Mouse (Mus musculus) forebrain, embryonic 11.5 days (tissue): ENCODE results near the gene Hhat. TPM values are rescaled to one million over a fixed set of nuclear protein-coding genes. Genes with fewer than 3 reads are reported as not detected.

Source experiments
- ATAC-seq: fragments of 200-750 bp; cut with Nextera tagmentation; replicated peaks from 2 replicates; pipeline ENCODE4 v1.8.0; 2017; ENCODE audit warnings: moderate TSS enrichment; ENCODE audit not compliant: low FRiP score
- DNase-seq: peaks from one replicate; pipeline ENCODE4 v3.0.0-alpha.2; 2017; ENCODE audit warnings: low spot score
- H3K27ac ChIP-seq: fragments of 300-500 bp; sonication (generic); 2 replicates; pipeline ENCODE4 v1.5.1; 2014; ENCODE audit warnings: low read depth, low read length
- H3K27me3 ChIP-seq: fragments of 300-500 bp; sonication (generic); 2 replicates; pipeline ENCODE4 v1.6.1; 2014; ENCODE audit warnings: mild to moderate bottlenecking, low read length, mixed read lengths; ENCODE audit not compliant: control insufficient read depth, insufficient read depth
- H3K36me3 ChIP-seq: fragments of 300-500 bp; sonication (generic); 2 replicates; pipeline ENCODE4 v1.6.1; 2014; ENCODE audit warnings: mild to moderate bottlenecking, low read length, moderate library complexity, mixed read lengths; ENCODE audit not compliant: control insufficient read depth, insufficient read depth
- H3K4me1 ChIP-seq: fragments of 300-500 bp; sonication (generic); replicated peaks from 2 replicates; pipeline ENCODE4 v1.6.1; 2014; ENCODE audit warnings: low read length, mixed read lengths; ENCODE audit not compliant: control insufficient read depth, insufficient read depth
- H3K4me2 ChIP-seq: fragments of 300-500 bp; sonication (generic); 2 replicates; pipeline ENCODE4 v1.6.1; 2014; ENCODE audit warnings: low read depth, mild to moderate bottlenecking, low read length, moderate library complexity, mixed read lengths; ENCODE audit not compliant: severe bottlenecking
- H3K4me3 ChIP-seq: fragments of 300-500 bp; sonication (generic); 2 replicates; pipeline ENCODE4 v1.5.1; 2014; ENCODE audit warnings: low read depth, low read length
- H3K9ac ChIP-seq: fragments of 300-500 bp; sonication (generic); 2 replicates; pipeline ENCODE4 v1.6.1; 2014; ENCODE audit warnings: low read length
- H3K9me3 ChIP-seq: fragments of 300-500 bp; sonication (generic); 2 replicates; pipeline ENCODE4 v1.6.1; 2016; ENCODE audit warnings: low read length, mixed read lengths; ENCODE audit not compliant: control insufficient read depth
- WGBS: fragments of 180-500 bp; shearing (Covaris S2); extraction: QIAGEN DNeasy Blood & Tissue Kit; methylation state at CpG from one replicate; pipeline ENCODE4 v1.1.7; 2014; 5-methylcytosine and 5-hydroxymethylcytosine counted together
- polyA plus RNA-seq: library from polyadenylated mRNA; unstranded; fragments of >200 nt; fragmentation: Nextera tagmentation; extraction: Ambion mirVana; gene quantifications from 2 replicates; pipeline ENCODE4 v1.2.1, GENCODE M21; 2014

The Hhat gene
- polyA plus RNA-seq, 1 experiment from 2014 or later = 8.0 TPM

DNA sequence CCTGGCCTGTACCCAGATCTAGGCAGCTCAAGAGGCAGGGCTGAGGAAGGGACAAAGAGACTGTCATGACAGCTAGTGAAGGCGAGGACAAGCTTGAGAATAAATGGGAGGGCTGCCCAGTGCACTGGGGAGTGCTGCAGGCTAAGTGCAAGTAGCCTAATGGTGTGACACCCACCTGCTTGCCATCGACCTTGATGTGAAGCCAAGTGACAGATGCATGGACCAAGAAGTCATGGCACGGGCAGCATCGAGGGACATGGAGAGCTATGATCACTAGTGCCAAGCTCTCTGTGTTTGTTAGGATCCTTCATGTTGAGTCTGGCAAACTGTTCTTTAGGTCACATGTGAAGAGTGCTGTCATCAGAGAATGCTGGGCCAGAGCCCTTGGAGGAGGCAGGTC, 267.4 kb downstream of the Hhat start:
- Histone ChIP-seq H3K27ac (no peak overlapping the region), H3K9ac (no peak overlapping the region), H3K4me3 (no peak overlapping the region), H3K4me1 (no peaks in the 10 kb centered on the region), H3K36me3 (no peaks in the 10 kb centered on the region), H3K4me2 (no peak overlapping the region), H3K9me3 (no peaks in the 10 kb centered on the region), H3K27me3 (no peaks in the 10 kb centered on the region)
- no peak for DNase-seq
- 85% methylated on average over 4 of the region's 4 CpGs for WGBS
- no peak for ATAC-seq

DNA sequence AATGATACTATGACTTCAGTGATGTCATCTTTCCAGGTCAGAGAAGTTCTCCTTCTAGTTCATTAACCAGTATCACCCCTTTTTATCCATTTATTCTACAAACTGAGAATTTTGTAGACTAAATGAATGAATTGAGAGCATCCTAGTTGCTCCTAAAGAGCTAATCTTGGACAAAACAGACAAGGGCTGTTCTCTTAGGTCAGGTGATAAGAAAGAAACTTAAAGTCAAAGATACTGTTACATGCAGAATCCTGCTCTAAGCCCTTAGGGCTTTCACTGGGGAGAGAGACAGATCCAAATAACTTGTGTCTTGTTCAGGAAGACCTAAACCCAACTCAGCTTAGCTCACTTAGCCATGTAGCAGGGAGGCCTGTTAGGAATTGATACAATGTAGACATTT, 268.2 kb downstream of the Hhat start:
- no peak overlapping the region for H3K4me2 ChIP-seq
- no peaks in the 10 kb centered on the region for H3K4me1 ChIP-seq
- no peak overlapping the region for H3K27ac ChIP-seq
- H3K9ac ChIP-seq = no peak overlapping the region
- DNase-seq = no peak
- H3K4me3 ChIP-seq = no peak overlapping the region
- H3K36me3 ChIP-seq = no peaks in the 10 kb centered on the region
- no peaks in the 10 kb centered on the region for H3K27me3 ChIP-seq
- ATAC-seq = no peak
- no peaks in the 10 kb centered on the region for H3K9me3 ChIP-seq

DNA sequence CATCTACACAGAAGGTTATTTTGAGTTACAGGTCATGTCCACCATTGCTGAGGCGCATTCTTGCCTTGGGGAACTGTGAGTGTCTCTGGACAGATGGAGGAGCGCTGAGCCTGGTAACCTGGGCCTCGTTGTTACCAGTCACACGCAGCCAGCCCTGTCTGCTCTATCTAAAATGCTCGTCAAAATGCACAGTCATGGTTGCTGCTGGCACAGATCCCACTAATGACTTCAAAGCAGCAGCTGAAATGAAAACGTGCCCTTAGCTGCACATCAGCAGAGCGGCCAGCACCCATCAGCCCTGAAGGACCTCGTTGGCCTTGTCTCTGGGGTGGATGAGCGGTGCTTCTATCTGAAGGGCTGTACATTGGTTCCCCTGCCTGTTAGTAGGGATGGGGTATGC, 269.0 kb downstream of the Hhat start:
- Histone ChIP-seq H3K27me3 (no peaks in the 10 kb centered on the region), H3K27ac (no peak overlapping the region), H3K4me1 (no peaks in the 10 kb centered on the region), H3K36me3 (no peaks in the 10 kb centered on the region), H3K9ac (no peak overlapping the region), H3K4me3 (no peak overlapping the region), H3K9me3 (no peaks in the 10 kb centered on the region), H3K4me2 (no peak overlapping the region)
- no peak for DNase-seq
- no peak for ATAC-seq
- WGBS = 87% methylated on average over 9 of the region's 9 CpGs

DNA sequence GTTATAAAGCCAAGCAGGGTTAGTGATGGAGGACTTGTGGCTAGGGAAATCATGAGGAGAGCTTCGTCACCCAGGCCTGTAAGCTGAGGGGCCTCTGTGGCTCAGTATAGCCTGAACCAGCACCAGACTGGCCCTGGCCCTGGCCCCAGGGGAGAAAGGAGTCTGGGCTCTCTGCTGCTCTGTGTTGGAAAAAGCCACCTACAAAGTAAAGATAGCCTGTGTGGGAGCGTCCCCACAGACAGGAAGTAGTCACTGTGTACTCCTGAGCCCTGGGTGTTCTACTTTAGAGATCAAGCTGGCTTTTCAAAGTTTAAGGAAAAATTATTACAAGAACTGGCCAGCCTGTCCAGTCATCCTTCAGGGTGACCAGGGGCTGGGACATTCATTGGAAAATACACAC, 273.5 kb downstream of the Hhat start:
- H3K9ac ChIP-seq = no peak overlapping the region
- H3K36me3 ChIP-seq = no peaks in the 10 kb centered on the region
- no peak overlapping the region for H3K4me2 ChIP-seq
- ATAC-seq (no peak), DNase-seq (no peak)
- H3K4me3 ChIP-seq = no peak overlapping the region
- no peaks in the 10 kb centered on the region for H3K27me3 ChIP-seq
- no peak overlapping the region for H3K27ac ChIP-seq
- 83% methylated on average over 2 of the region's 2 CpGs for WGBS
- no peaks in the 10 kb centered on the region for H3K9me3 ChIP-seq
- no peaks in the 10 kb centered on the region for H3K4me1 ChIP-seq

DNA sequence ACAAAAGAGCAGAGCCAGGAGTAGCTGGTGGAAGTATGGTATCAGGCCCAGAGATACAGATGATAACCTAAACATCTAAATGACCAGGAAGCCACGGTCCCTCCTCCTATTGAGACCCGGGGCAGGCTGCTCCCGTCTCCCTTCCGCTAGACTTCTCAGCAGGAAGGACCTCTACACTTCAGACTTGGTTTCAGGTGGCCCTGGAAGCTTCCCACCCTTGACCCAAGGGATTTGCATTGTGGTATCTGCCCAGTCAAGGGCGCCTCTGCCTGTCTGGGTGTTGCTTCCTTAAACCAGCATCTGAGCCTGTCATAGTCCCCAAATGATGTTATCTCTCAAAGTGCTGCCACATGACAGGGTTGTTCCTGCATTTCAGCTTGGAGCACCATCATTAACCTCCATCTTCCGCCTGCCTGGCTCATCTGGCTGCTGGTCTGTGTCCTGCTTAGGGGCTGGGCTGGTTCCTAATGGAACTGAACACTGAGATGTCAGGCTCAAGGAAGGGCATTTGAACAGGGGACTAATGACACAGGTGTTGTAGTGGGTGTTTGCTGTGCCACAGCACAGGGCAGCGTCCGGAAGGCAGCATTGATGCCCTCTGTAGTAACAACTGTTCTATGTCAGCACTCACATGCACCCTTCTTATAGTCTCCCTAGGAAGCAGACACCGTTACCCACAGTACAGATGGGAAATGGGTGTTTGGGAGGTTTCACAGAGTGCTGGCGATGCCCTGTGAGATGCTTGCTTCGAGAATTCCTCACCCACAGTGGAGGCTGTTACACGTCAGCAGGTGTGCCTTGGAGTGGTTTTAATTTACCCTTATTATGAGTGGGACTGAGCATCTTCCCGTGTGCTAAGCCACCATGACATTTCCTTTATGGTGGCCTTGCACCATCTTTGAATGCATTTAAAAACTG, 280.9 kb downstream of the Hhat start:
- ATAC-seq (no peak), DNase-seq (no peak)
- Histone ChIP-seq H3K4me3 (no peak overlapping the region), H3K27me3 (no peaks in the 10 kb centered on the region), H3K4me1 (no peaks in the 10 kb centered on the region), H3K36me3 (no peaks in the 10 kb centered on the region), H3K9ac (no peak overlapping the region), H3K4me2 (no peak overlapping the region), H3K9me3 (no peaks in the 10 kb centered on the region), H3K27ac (no peak overlapping the region)
- WGBS = 78% methylated on average over 13 of the region's 13 CpGs

DNA sequence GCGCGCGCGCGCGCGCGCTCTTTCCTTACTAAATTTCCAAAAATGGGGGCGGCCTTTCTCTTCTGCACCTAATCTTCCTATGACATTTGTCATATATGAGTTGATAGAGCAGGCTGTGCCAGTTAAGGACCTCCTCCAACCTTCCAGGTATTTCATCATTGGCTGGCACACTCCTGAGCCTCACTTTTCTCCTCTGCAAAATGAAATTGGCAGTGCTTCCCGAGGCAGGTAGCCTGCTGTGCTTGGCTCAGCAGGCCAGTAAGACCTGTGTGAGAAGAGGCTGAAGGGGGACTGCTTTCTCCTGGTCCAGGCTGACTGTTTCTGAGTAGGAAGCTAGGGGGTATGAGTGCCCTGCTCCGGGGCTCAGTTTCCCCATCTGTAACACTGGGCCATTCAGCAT, 283.5 kb downstream of the Hhat start:
- ATAC-seq = no peak

DNA sequence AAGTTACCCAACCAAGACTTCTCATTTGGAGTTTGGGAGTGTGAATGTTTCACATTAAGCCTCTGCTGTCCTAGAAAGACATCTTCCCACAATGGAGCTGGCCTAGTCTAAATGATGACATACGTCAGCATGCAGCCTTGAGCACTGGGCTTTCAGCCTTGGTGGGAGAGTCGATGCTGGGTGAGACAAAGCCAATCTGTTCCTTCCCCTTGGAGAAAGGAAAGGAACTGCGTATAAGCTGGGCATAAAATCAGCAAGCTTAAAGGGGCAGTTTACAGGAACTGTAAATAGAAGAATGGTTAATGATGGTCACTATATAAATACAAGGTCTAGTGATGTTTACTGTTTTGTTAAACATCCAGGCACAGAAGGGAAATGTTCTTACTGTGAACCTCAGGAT, 286.0 kb downstream of the Hhat start:
- Histone ChIP-seq H3K9me3 (no peaks in the 10 kb centered on the region), H3K4me3 (no peak overlapping the region), H3K4me1 (no peaks in the 10 kb centered on the region), H3K9ac (no peak overlapping the region), H3K27ac (no peak overlapping the region), H3K4me2 (no peak overlapping the region), H3K27me3 (no peaks in the 10 kb centered on the region), H3K36me3 (no peaks in the 10 kb centered on the region)
- WGBS = 88% methylated on average over 3 of the region's 3 CpGs
- DNase-seq = no peak
- ATAC-seq = no peak

More for the DNA sequence above, 283.5 kb downstream of the Hhat start:
- Histone ChIP-seq H3K36me3 (no peaks in the 10 kb centered on the region), H3K27ac (no peak overlapping the region), H3K27me3 (no peaks in the 10 kb centered on the region), H3K4me3 (no peak overlapping the region), H3K9me3 (no peaks in the 10 kb centered on the region), H3K4me1 (no peaks in the 10 kb centered on the region), H3K9ac (no peak overlapping the region), H3K4me2 (no peak overlapping the region)
- no peak for DNase-seq
- WGBS = 96% methylated on average over 11 of the region's 11 CpGs

DNA sequence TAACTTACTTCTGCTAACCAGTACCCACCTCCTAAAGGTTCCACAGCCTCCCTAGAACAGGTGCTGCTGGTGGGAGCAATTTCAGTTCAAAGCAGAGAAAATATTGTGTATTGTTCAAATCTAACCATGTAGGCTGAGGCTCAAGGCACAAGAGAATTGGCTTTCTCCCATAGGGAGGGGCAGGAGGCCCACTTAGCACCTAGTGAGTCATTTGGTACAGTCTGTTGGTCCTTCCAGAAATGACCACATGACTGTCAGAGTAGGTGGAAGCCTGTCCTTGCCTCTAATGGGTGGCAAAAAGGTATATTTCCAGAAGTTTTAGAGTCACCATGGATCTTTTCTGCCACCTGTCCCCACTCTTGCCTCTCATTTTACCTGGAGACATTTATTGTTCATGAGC, 289.6 kb downstream of the Hhat start:
- no peaks in the 10 kb centered on the region for H3K9me3 ChIP-seq
- no peak overlapping the region for H3K4me2 ChIP-seq
- no peaks in the 10 kb centered on the region for H3K36me3 ChIP-seq
- H3K9ac ChIP-seq = no peak overlapping the region
- no peak overlapping the region for H3K4me3 ChIP-seq
- H3K27ac ChIP-seq = no peak overlapping the region
- no peaks in the 10 kb centered on the region for H3K27me3 ChIP-seq
- ATAC-seq (no peak), DNase-seq (no peak)
- no peaks in the 10 kb centered on the region for H3K4me1 ChIP-seq
